Mouse (Mus musculus): ENCODE results near the gene Ly6g.
A peak's percentile ranks its signal among the peaks of the same experiment; 100 is the strongest.
"Not testable (repeated sequence)": the region's sequence is repeated elsewhere in the genome, so short reads cannot be mapped to it uniquely, and the experiment has no call there.

GRCm38 (mm10) chr15:75118742-75119141, 36.3 kb upstream of the Ly6g start:
- TF ChIP-seq CTCF (IDR thresholded peaks at IDR 0.05 in 2 of 3, conservative IDR thresholded peaks at IDR 0.05 in 1 of 3; ENCODE audit: control insufficient read depth in 1 of 3, insufficient read depth in 1 of 3, low read depth in 2 of 3, low read length in 3 of 3, poor library complexity in 1 of 3, severe bottlenecking in 1 of 3): peak; percentile 45 to 65 (median 48)
- TF ChIP-seq EP300 (IDR thresholded peaks at IDR 0.05; ENCODE audit: low read depth in 1 of 2, low read length in 2 of 2); CHD2 (IDR thresholded peaks at IDR 0.05; ENCODE audit: low read length); ELF1 (IDR thresholded peaks at IDR 0.05; ENCODE audit: low read depth, low read length); USF1 (IDR thresholded peaks at IDR 0.05; ENCODE audit: low read depth, low read length); POLR2AphosphoS2 (IDR thresholded peaks at IDR 0.05; ENCODE audit: low read length); ZKSCAN1 (IDR thresholded peaks at IDR 0.05; ENCODE audit: low read depth, low read length); ZNF384 (IDR thresholded peaks at IDR 0.05; ENCODE audit: low read depth, low read length); GATA1 (IDR thresholded peaks at IDR 0.05; ENCODE audit: low read depth, low read length); UBTF (IDR thresholded peaks at IDR 0.05; ENCODE audit: borderline replicate concordance, insufficient read depth, low read depth, low read length); GABPA (IDR thresholded peaks at IDR 0.05; ENCODE audit: low read depth, low read length); POLR2A (IDR thresholded peaks at IDR 0.05; ENCODE audit: control insufficient read depth in 1 of 2, insufficient read depth in 1 of 2, low read depth in 1 of 2, low read length in 2 of 2, poor library complexity in 1 of 2): not testable (repeated sequence)
